Mouse (Mus musculus): ENCODE results near the gene Maml3.

Gene Maml3

GRCm38 (mm10) chr3:51785796-51786195 lies 319.1 kb downstream of the Maml3 start:
- no peak for DNase-seq (ENCODE audit: inconsistent ontology term)

GRCm38 (mm10) chr3:51782191-51782590 lies 322.7 kb downstream of the Maml3 start:
- no peak for DNase-seq (ENCODE audit: inconsistent ontology term)

- peak; percentile 56 for DNase-seq (ENCODE audit: inconsistent ontology term)
Measured at GRCm38 (mm10) chr3:51778738-51779592, 325.9 kb downstream of the Maml3 start.

GRCm38 (mm10) chr3:51778179-51778578 lies 326.7 kb downstream of the Maml3 start:
- DNase-seq (ENCODE audit: inconsistent ontology term), result no peak

GRCm38 (mm10) chr3:51776018-51776611 lies 328.8 kb downstream of the Maml3 start:
- DNase-seq (ENCODE audit: inconsistent ontology term), result no peak

- no peak for DNase-seq (ENCODE audit: inconsistent ontology term)
Measured at GRCm38 (mm10) chr3:51773587-51773986, 331.3 kb downstream of the Maml3 start.

- no peak for DNase-seq (ENCODE audit: inconsistent ontology term)
Measured at GRCm38 (mm10) chr3:51771839-51772630, 332.8 kb downstream of the Maml3 start.

GRCm38 (mm10) chr3:51769196-51769595 lies 335.7 kb downstream of the Maml3 start:
- no peak for DNase-seq (ENCODE audit: inconsistent ontology term)

GRCm38 (mm10) chr3:51765220-51765923 lies 339.5 kb downstream of the Maml3 start:
- no peak for DNase-seq (ENCODE audit: inconsistent ontology term)

- DNase-seq (ENCODE audit: inconsistent ontology term), result no peak
Measured at GRCm38 (mm10) chr3:51764175-51764574, 340.7 kb downstream of the Maml3 start.

- DNase-seq (ENCODE audit: inconsistent ontology term), result no peak
Measured at GRCm38 (mm10) chr3:51762900-51763299, 342.0 kb downstream of the Maml3 start.

GRCm38 (mm10) chr3:51759534-51759933 lies 345.3 kb downstream of the Maml3 start:
- no peak for DNase-seq (ENCODE audit: inconsistent ontology term)

- DNase-seq (ENCODE audit: inconsistent ontology term), result no peak
Measured at GRCm38 (mm10) chr3:51757032-51757431, 347.8 kb downstream of the Maml3 start.

GRCm38 (mm10) chr3:51756283-51756682 lies 348.6 kb downstream of the Maml3 start:
- DNase-seq (ENCODE audit: inconsistent ontology term), result no peak

GRCm38 (mm10) chr3:51753262-51753661 lies 351.6 kb downstream of the Maml3 start:
- no peak for DNase-seq (ENCODE audit: inconsistent ontology term)

GRCm38 (mm10) chr3:51751440-51751839 lies 353.4 kb downstream of the Maml3 start:
- no peak for DNase-seq (ENCODE audit: inconsistent ontology term)

GRCm38 (mm10) chr3:51749812-51750481 lies 354.9 kb downstream of the Maml3 start:
- peak; percentile 78 for DNase-seq (ENCODE audit: inconsistent ontology term)

GRCm38 (mm10) chr3:51749421-51749811 lies 355.5 kb downstream of the Maml3 start:
- DNase-seq (ENCODE audit: inconsistent ontology term), result no peak

- DNase-seq (ENCODE audit: inconsistent ontology term), result peak; percentile 22
Measured at GRCm38 (mm10) chr3:51748436-51749376, 356.2 kb downstream of the Maml3 start.

- DNase-seq (ENCODE audit: inconsistent ontology term), result peak; percentile 61
Measured at GRCm38 (mm10) chr3:51746816-51747215, 358.1 kb downstream of the Maml3 start.

Measured in Muller cell, postnatal 12 days (primary cell).